Mouse (Mus musculus) bone marrow, adult 2 months (tissue): ENCODE measurements around the gene Nmd3.

ENCODE experiments used
- CTCF ChIP-seq: fragments of 200-500 bp; IDR thresholded peaks from 2 replicates; pipeline ENCODE4 v1.5.1; 2011; ENCODE audit warnings: low read length, control low read depth; ENCODE audit not compliant: control insufficient read depth, insufficient read depth
- POLR2A ChIP-seq: fragments of 200-500 bp; IDR thresholded peaks from 2 replicates; pipeline ENCODE4 v1.6.1; 2011; ENCODE audit warnings: low read depth, mild to moderate bottlenecking, control low read depth, low read length, borderline replicate concordance; ENCODE audit not compliant: control insufficient read depth

- no peak for TF ChIP-seq POLR2A
- no peak for TF ChIP-seq CTCF
These were observed 39.4 kb downstream of the Nmd3 start for GRCm38 (mm10) chr3:69761195-69761594.
